Mouse (Mus musculus): Measurements from ENCODE around the gene Osbpl10.
"Not testable (repeated sequence)": the region's sequence is repeated elsewhere in the genome, so short reads cannot be mapped to it uniquely, and the experiment has no call there.

Gene Osbpl10

GRCm38 (mm10) chr9:114978281-114979111, at the start of gene Osbpl10:
Gene Osbpl10, plus strand, starts transcription at chr9:114978569.
- DNase-seq (ENCODE audit: low spot score), result no peak

- no peak for DNase-seq (ENCODE audit: low spot score)
Measured at GRCm38 (mm10) chr9:114930464-114931090, 47.8 kb upstream of the Osbpl10 start.

GRCm38 (mm10) chr9:114932607-114933006, 45.8 kb upstream of the Osbpl10 start:
- DNase-seq (ENCODE audit: low spot score), result no peak

- no peak for DNase-seq (ENCODE audit: low spot score)
Measured at GRCm38 (mm10) chr9:114933037-114933722, 45.2 kb upstream of the Osbpl10 start.

- peak; percentile 87 for DNase-seq (ENCODE audit: low spot score)
Measured at GRCm38 (mm10) chr9:114933723-114934171, 44.6 kb upstream of the Osbpl10 start, which contains the start of gene Gpd1l. Gene Gpd1l, minus strand, starts transcription at chr9:114933987.

- no peak for DNase-seq (ENCODE audit: low spot score)
Measured at GRCm38 (mm10) chr9:114934231-114934630, 44.1 kb upstream of the Osbpl10 start.

- no peak for DNase-seq (ENCODE audit: low spot score)
Measured at GRCm38 (mm10) chr9:114935321-114935720, 43.0 kb upstream of the Osbpl10 start.

GRCm38 (mm10) chr9:114936687-114937086, 41.7 kb upstream of the Osbpl10 start:
- DNase-seq (ENCODE audit: low spot score), result no peak

GRCm38 (mm10) chr9:114944642-114945041, 33.7 kb upstream of the Osbpl10 start:
- DNase-seq (ENCODE audit: low spot score), result no peak

GRCm38 (mm10) chr9:114945576-114945975, 32.8 kb upstream of the Osbpl10 start:
- no peak for DNase-seq (ENCODE audit: low spot score)

GRCm38 (mm10) chr9:114948395-114948794, 30.0 kb upstream of the Osbpl10 start:
- DNase-seq (ENCODE audit: low spot score), result no peak

GRCm38 (mm10) chr9:114952866-114953265, 25.5 kb upstream of the Osbpl10 start:
- no peak for DNase-seq (ENCODE audit: low spot score)

- DNase-seq (ENCODE audit: low spot score), result no peak
Measured at GRCm38 (mm10) chr9:114955340-114955739, 23.0 kb upstream of the Osbpl10 start.

GRCm38 (mm10) chr9:114956945-114957344, 21.4 kb upstream of the Osbpl10 start:
- no peak for DNase-seq (ENCODE audit: low spot score)

GRCm38 (mm10) chr9:114960043-114960789, 18.2 kb upstream of the Osbpl10 start:
- DNase-seq (ENCODE audit: low spot score), result no peak

- no peak for DNase-seq (ENCODE audit: low spot score)
Measured at GRCm38 (mm10) chr9:114960844-114961243, 17.5 kb upstream of the Osbpl10 start.

- DNase-seq (ENCODE audit: low spot score), result no peak
Measured at GRCm38 (mm10) chr9:114964093-114964492, 14.3 kb upstream of the Osbpl10 start.

GRCm38 (mm10) chr9:114966286-114966685, 12.1 kb upstream of the Osbpl10 start:
- DNase-seq (ENCODE audit: low spot score), result not testable (repeated sequence)

GRCm38 (mm10) chr9:114977461-114978280, 698 bp upstream of the Osbpl10 start:
- DNase-seq (ENCODE audit: low spot score), result no peak

- no peak for DNase-seq (ENCODE audit: low spot score)
Measured at GRCm38 (mm10) chr9:114979969-114980368, 1.6 kb downstream of the Osbpl10 start.

Measured in layer of hippocampus, adult 9-10 months (tissue).